Mouse (Mus musculus) erythroblast, adult 5-6 weeks (primary cell): ENCODE measurements at regions not wholly inside any gene's neighbourhood (a gene's known extent, or its start where the extent isn't known, plus 50 kb on each side); places are given as distances from the start of the nearest gene placed in this dataset.

ENCODE experiments used
- ATAC-seq: replicated peaks from 2 replicates; pipeline ENCODE4 v1.8.0; 2016; ENCODE audit warnings: moderate number of reproducible peaks, mild to moderate bottlenecking, moderate TSS enrichment, inconsistent platforms; ENCODE audit not compliant: poor library complexity, low FRiP score, severe bottlenecking

GRCm38 (mm10) chr6:135433753-135434152 is 71.4 kb downstream of the Emp1 start:
- ATAC-seq: no peak

DNA sequence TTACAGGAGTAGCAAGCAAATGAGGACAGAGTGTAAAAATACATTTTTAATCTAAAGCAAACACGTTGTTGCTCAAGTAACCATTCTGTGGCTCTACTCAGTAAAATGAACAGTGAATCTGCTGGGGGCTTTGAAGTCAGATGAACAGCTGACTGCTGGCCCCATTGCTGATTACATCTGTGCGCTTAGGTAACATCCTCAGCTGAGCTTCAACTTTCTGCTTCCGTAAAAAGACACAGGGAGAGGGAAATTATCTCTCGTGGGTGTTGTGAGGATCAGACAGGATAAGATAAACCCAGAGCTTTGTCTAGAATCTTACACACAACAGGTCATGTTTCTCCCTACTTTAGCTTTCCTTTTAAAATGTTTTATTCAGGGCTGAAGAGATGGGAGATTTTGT is 74.0 kb downstream of the Emp1 start:
- ATAC-seq: no peak

DNA sequence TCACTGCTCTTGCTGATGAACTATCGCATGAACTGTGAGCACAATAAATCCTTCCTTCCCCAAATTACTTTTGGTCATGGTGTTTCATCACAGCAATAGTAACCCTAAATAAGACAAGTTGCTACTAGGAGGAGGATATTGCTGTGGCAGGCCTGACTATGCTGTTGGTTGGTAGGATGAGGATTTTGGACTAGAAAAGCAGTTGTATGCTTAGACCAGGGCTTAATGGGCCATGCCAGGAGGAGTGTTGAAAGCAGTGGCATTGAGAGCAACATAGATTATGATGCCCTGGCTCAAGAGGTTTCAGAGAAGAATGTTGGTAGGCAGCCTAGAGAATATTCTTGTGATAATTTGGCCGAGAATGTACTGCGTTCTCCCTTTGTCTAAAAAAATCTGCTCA is 75.9 kb downstream of the Emp1 start:
- ATAC-seq: no peak

DNA sequence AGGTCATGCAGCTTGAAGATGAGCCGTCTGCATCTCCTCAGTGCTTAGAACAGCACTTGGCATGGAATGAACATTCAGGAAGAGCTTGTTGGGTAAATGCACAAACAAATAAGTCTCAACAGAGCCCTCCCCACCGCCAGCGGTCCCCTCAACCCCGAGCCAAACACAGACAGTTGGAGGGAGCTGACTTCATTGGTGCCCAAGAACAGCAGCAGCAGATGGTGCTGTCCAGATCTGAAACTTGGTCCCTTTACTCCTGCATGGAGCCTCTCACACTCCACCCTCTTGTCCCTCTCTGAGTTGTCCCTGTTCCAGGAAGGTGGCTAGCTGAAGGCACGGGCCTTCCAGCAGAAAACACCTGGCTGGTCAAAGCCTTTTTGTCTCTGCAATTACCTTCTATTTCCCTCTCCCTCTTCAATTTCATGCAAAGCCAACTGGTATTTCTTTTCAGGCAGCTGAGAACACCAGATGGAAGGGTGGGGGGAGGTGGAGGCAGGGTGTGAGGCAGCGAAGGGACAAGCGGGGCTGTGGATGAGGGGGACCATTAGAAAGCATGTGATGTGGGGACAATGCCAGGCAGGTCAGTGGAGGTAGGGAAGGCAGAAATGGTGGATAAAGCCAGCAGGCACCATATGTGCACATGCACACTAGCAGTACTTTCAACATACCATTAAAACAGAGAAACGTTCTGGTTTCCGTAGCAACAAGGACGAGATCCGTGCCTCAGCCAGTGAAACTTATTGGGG is 79.0 kb downstream of the Emp1 start:
- ATAC-seq: no peak

DNA sequence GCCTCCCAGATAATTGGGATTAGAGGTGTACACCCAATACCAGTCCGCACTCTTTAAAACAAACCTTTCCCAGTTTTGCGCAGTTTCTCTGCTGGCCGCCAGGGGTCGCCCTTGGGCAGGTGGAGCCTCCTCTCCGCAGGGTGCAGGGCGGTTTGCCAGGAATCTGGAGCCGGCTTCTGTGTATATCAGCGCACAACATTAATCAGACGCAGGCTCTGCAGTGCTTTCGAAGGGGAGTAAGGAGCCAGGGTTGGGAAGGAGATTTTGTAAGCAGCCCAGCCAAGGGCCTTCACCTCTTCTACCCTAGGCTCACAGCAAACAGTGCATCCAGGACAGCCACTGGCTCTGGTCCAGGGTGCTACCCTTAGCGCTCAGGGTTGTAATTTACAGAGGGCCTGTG is 82.3 kb downstream of the Emp1 start:
- peak; percentile 79 for ATAC-seq

- ATAC-seq: no peak
Measured at GRCm38 (mm10) chr6:135445070-135445469, 82.7 kb downstream of the Emp1 start.

GRCm38 (mm10) chr6:135447801-135448200 is 85.5 kb downstream of the Emp1 start:
- no peak for ATAC-seq

DNA sequence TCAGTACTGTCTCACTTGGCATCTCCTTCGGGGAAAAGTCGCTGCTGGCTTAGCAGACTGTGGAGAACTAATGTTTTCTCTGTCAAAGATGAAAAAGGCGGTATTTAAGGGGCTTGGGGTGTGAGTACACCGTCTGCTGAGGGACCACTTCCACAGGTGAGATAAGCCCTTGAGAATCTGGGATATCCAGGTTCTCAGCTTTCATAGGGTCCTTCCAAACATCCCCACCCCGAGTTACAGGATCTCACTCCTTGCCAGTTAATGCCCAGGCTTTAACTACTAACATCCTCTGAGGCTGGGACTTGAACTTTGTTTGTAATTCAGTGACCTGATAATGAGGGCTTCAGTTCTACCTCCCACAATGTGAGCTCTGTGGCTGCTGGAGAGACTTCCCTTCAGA is 86.9 kb downstream of the Emp1 start:
- no peak for ATAC-seq

DNA sequence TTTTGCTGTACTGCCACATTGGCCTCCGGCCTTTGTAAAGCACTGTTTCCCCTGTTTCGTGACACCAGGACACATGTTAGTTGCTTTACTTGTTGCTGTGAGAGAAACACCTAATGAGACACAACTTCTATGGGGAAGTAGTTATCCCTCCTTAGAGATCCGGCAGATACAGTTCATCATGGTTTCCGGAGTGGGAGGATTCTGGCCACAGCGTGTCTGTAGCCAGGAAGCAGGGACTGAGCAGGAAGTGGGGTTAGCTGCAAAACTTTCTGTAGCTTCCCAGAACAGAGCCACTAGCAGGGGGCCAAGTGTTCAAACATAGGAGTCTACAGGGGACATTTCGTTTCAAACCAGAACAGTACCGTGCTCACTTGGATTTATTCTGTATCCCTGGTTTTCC is 88.2 kb downstream of the Emp1 start:
- ATAC-seq: no peak

GRCm38 (mm10) chr6:135451165-135451797 is 88.9 kb downstream of the Emp1 start:
- ATAC-seq: no peak

GRCm38 (mm10) chr6:135453041-135453440 is 90.7 kb downstream of the Emp1 start:
- ATAC-seq: no peak

- no peak for ATAC-seq
Measured at GRCm38 (mm10) chr6:135472495-135472894, 110.2 kb downstream of the Emp1 start.

GRCm38 (mm10) chr6:135473146-135473545 is 110.8 kb downstream of the Emp1 start:
- no peak for ATAC-seq

- ATAC-seq: no peak
Measured at GRCm38 (mm10) chr6:135488795-135489194, 126.5 kb downstream of the Emp1 start.

DNA sequence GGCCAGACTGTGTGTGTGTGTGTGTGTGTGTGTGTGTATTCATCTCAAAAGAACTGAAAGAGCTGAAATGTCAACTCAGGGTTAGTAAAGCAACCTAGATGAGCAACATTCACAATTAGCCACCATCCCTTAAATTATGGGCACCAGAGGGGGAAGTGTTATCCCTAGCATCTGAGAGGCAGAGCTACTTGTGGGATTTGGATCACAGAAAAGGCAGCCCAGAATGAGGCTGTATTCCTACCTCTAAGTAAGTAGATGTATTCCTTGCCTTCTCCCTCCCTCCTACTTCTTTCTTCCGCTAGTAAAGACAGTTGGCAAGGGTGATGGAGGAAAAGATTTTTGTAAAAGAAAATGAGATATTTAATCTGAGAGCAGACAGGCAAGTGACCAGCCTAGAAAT is 131.6 kb downstream of the Emp1 start:
- ATAC-seq: no peak

GRCm38 (mm10) chr6:135495841-135496240 is 133.5 kb downstream of the Emp1 start:
- no peak for ATAC-seq

DNA sequence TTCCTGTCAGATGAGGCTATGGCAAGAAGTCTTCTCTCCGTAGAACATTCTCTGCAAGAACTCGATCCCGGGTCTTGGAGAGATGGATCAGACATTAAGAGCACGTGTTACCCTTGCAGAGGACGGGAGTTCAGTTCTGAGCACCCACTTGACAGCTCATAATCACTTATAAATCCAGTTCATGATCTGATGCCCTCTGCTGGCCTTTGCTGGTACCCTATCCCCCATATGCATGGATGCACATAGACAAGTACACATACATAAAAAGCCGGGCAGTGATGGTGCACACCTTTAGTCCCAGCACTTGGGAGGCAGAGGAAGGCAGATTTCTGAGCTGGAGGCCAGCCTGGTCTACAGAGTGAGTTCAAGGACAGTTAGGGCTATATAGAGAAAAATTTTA is 136.2 kb downstream of the Emp1 start:
- no peak for ATAC-seq

DNA sequence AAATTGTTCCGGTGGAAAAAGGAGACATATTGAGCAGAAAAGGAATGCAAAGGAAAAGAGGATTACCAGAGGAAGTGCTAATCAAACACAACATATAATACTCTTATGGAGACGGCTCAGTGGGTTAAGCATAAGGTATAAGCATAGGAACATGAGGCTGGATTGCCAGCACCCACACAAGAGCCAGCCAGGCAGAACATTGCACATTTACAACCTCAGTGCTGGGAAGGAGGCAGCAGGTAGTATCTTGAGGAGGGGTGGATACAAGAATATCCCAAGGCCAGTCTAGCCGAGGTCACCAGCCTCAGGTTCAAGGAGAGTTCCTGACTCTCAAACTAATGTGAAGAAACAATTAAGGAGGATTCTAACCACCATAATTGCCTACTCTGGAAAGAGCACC is 138.0 kb downstream of the Emp1 start:
- ATAC-seq: no peak

- no peak for ATAC-seq
Measured at GRCm38 (mm10) chr6:135501791-135502190, 139.4 kb downstream of the Emp1 start.

DNA sequence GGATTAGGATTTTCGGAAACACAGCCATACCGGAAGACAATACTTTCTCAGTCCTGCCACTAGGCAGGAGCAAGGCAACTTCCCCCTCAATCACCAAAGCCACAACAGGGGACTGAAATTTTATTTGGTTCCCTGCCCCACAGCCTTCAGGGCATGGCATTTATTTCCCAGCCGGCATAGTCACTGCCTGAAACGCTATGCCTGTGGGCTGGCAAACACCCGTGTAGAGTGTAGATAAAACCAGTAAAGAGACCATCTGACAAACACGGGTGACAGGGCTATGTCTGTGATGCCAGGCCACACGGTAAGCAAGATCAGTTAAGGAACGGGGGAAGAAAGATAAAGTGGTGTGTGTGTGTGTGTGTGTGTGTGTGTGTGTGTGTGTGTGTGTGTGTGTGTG is 140.1 kb downstream of the Emp1 start:
- ATAC-seq: no peak

- no peak for ATAC-seq
Measured at GRCm38 (mm10) chr6:135518710-135519437, 156.5 kb downstream of the Emp1 start.
